Mouse (Mus musculus): ENCODE data around the gene Tpo.

DNA sequence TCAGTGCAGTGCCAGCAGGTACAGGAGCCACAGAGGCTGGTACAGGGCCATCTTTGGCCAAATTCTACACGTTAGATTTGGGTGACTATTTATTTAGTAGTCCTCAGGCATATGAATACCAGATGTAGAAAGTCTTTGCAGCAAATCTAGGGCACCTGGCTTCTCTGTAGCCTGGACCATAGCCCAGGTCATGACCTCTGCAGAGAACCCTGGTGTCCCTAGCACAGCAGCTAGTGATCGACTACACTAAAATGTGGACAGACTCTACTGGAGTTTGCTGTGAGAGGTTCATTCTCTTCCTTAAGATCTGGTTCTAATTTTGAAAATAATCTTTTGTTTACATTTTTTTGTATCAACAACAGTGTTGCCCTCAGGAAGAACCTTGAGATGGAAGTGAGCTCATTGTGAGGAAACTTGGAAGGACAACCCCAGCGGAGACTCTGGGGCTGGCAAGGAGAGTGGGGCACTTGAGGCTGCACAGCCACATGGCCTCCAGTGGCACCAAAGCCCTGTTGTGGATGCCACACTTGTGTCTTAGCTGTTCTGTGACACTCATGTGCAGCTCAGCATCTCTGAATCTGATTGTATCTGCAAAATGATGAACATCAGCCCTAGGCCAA, 104.6 kb downstream of the Tpo start:
- TF ChIP-seq CTCF (IDR thresholded peaks at IDR 0.05; ENCODE audit: control insufficient read depth, insufficient read depth, insufficient replicate concordance, low read depth, low read length), result no peak
- no peak for TF ChIP-seq POLR2A (IDR thresholded peaks at IDR 0.05; ENCODE audit: control insufficient read depth, low read depth, low read length)
